10 mouse cellular contexts compared by ENCODE assay signal in the genomic region with DNA sequence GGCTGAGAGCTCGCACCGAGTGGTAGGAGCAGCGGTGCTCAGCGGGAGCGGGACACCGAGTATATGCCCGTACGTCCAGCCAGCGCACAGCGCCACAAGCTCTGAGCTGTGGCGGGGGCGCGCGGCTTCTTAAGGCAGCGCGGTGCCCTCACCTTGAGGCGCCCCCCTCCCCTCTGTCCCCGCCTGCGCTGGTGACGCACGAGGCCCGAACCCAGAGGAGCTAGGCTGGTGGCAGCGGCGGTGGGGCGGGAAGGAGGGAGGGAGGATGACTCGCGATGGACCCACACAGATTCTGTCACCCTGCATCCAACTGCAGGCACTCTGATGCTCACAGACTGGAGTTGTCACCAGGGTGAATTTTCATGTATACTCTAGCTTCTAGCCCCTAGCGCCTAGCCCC. TPM values are rescaled to one million over a fixed set of nuclear protein-coding genes. Genes with fewer than 3 reads are reported as not detected.
DNase-seq lines count a peak whose midpoint lies in the region; ATAC-seq and TF ChIP-seq lines count a peak whose summit lies in the region.
"Had no signal": no experiment of that assay in that cellular context is flagged by ENCODE, and none has a peak within 500 bp of the region (broad histone marks: within the 10 kb centered on the region; RNA-seq: fewer than 3 reads in every experiment).

A gene (minus strand): TSS at position 124 of the 400 bp plus-strand sequence.

- TF ChIP-seq CTCF in E14TG2a.4 (conservative IDR thresholded peaks at IDR 0.05; ENCODE audit: low read length), result no peak

- no peaks in the 10 kb centered on the region for H3K9me3 ChIP-seq in heart, embryonic 11.5 days (replicated peaks; ENCODE audit: control insufficient read depth, low read length)
- H3K9me3 ChIP-seq in E14TG2a.4 (ENCODE audit: low read length), result no peaks in the 10 kb centered on the region
- H3K9me3 ChIP-seq in forebrain, embryonic 11.5 days (ENCODE audit: control insufficient read depth, low read length), result no peaks in the 10 kb centered on the region
- H3K9me3 ChIP-seq in midbrain, embryonic 10.5 days (replicated peaks), result 0 out of 2 replicates have a peak, but pooled peaks cover 3% of the 10 kb centered on the region

- peaks cover 27% of the 10 kb centered on the region for H3K27me3 ChIP-seq in heart, embryonic 11.5 days (ENCODE audit: control insufficient read depth, insufficient read depth, low read length)
- peaks cover 43% of the 10 kb centered on the region for H3K27me3 ChIP-seq in E14TG2a.4 (ENCODE audit: insufficient read depth, low read length)
- peaks cover 2% of the 10 kb centered on the region; the same call in 1 of the 2 replicates for H3K27me3 ChIP-seq in forebrain, embryonic 11.5 days (ENCODE audit: control insufficient read depth, insufficient read depth, low read length)
- H3K27me3 ChIP-seq in midbrain, embryonic 10.5 days (ENCODE audit: low read depth, poor library complexity, severe bottlenecking), result peaks cover 48% of the 10 kb centered on the region

- H3K36me3 ChIP-seq in heart, embryonic 11.5 days (ENCODE audit: control insufficient read depth, insufficient read depth, low read length), result no peaks in the 10 kb centered on the region
- H3K36me3 ChIP-seq in E14TG2a.4 (ENCODE audit: insufficient read depth, low read length), result no peaks in the 10 kb centered on the region
- H3K36me3 ChIP-seq in forebrain, embryonic 11.5 days (ENCODE audit: control insufficient read depth, insufficient read depth, low read length), result no peaks in the 10 kb centered on the region
- no peaks in the 10 kb centered on the region for H3K36me3 ChIP-seq in midbrain, embryonic 10.5 days

- no peak for ATAC-seq in heart, embryonic 11.5 days (replicated peaks; ENCODE audit: insufficient number of reproducible peaks, low FRiP score, low TSS enrichment)
- 0 out of 2 replicates have a peak, but pooled peaks have one; percentile 49 for ATAC-seq in forebrain, embryonic 11.5 days (replicated peaks; ENCODE audit: low FRiP score)

- peak within 1 kb of the TSS; percentile 31 for H3K4me3 ChIP-seq in heart, embryonic 11.5 days (ENCODE audit: low read depth, low read length)
- peak within 1 kb of the TSS; percentile 70 for H3K4me3 ChIP-seq in E14TG2a.4 (replicated peaks; ENCODE audit: low read length)
- H3K4me3 ChIP-seq in forebrain, embryonic 11.5 days (ENCODE audit: low read depth, low read length), result peak within 1 kb of the TSS; percentile 32
- H3K4me3 ChIP-seq in midbrain, embryonic 10.5 days, result peak within 1 kb of the TSS; percentile 56

- H3K4me1 ChIP-seq in heart, embryonic 11.5 days (ENCODE audit: control insufficient read depth, insufficient read depth, low read length), result no peaks in the 10 kb centered on the region
- no peaks in the 10 kb centered on the region for H3K4me1 ChIP-seq in E14TG2a.4 (replicated peaks; ENCODE audit: low read depth, low read length)
- no peaks in the 10 kb centered on the region for H3K4me1 ChIP-seq in forebrain, embryonic 11.5 days (replicated peaks; ENCODE audit: control insufficient read depth, insufficient read depth, low read length)
- no peaks in the 10 kb centered on the region for H3K4me1 ChIP-seq in midbrain, embryonic 10.5 days

- DNase-seq in heart, adult 8-10 months (ENCODE audit: low spot score), result no peak
- DNase-seq in forebrain, embryonic 11.5 days (ENCODE audit: low spot score), result peak; percentile 55
- DNase-seq in midbrain, embryonic 10.5 days (ENCODE audit: low spot score), result peak; percentile 17
- no peak for DNase-seq in adrenal gland, postnatal 25 days
- DNase-seq in layer of hippocampus, adult 9-10 months (ENCODE audit: low spot score), result no peak
- DNase-seq in kidney, adult 8-10 months, result no peak

- no peak within 1 kb of the TSS for H3K9ac ChIP-seq in heart, embryonic 11.5 days (ENCODE audit: low read depth, low read length)
- peak within 1 kb of the TSS; percentile 24 for H3K9ac ChIP-seq in forebrain, embryonic 11.5 days (ENCODE audit: low read length)

- 5% methylated on average over 17 of the region's 28 CpGs for WGBS in heart, embryonic 11.5 days (ENCODE audit: insufficient replicate concordance)
- WGBS in forebrain, embryonic 11.5 days, result 14% methylated on average over 11 of the region's 28 CpGs
- 3% methylated on average over 16 of the region's 28 CpGs for WGBS in midbrain, embryonic 10.5 days

- no peak within 1 kb of the TSS for H3K27ac ChIP-seq in heart, embryonic 11.5 days (ENCODE audit: low read depth, low read length)
- no peak within 1 kb of the TSS for H3K27ac ChIP-seq in forebrain, embryonic 11.5 days (ENCODE audit: low read depth, low read length)
- no peak within 1 kb of the TSS for H3K27ac ChIP-seq in midbrain, embryonic 10.5 days (replicated peaks)

- H3K4me2 ChIP-seq in heart, embryonic 11.5 days, result peak within 1 kb of the TSS; percentile 62
- H3K4me2 ChIP-seq in forebrain, embryonic 11.5 days (ENCODE audit: low read depth, low read length, severe bottlenecking), result peak within 1 kb of the TSS; percentile 56

RNA-seq across cellular contexts. Expression of the gene that starts here (rescaled TPM):
- polyA plus RNA-seq in heart, embryonic 11.5 days (2014; fragmentation: Nextera tagmentation; extraction: Ambion mirVana), result not detected in 2 replicates
- not detected for total RNA-seq in heart, adult 8-10 months (2022)
- polyA plus RNA-seq in forebrain, embryonic 11.5 days (2014; fragmentation: Nextera tagmentation; extraction: Ambion mirVana), result 0.11 TPM in 1 of 2 replicates, not detected in the other
- polyA plus RNA-seq in midbrain, embryonic 10.5 days (2016; fragmentation: Nextera tagmentation; extraction: Ambion mirVana), result not detected in 2 replicates
- total RNA-seq in adrenal gland, postnatal 25 days (2021), result not detected in 2 replicates
- total RNA-seq: common myeloid progenitor, adult 5-6 weeks; liver, adult 2 months had no signal
- polyA plus RNA-seq: liver, adult 2 months had no signal

Comparison
In these comparisons a context has a peak if more than half of its experiments do, and no peak if none do; other contexts are left out.
1. Peak in DNase-seq, ATAC-seq, H3K4me3 ChIP-seq, H3K9ac ChIP-seq and H3K4me2 ChIP-seq in forebrain, embryonic 11.5 days; RNA of the gene not detected or under 1 TPM.
2. Peak in DNase-seq and H3K4me3 ChIP-seq in midbrain, embryonic 10.5 days; RNA of the gene not detected or under 1 TPM.